Mouse (Mus musculus) heart, embryonic 12.5 days (tissue): ENCODE data around the gene Gm21985. TPM values are rescaled to one million over a fixed set of nuclear protein-coding genes. Genes with fewer than 3 reads are reported as not detected.
A peak's percentile ranks its signal among the peaks of the same experiment; 100 is the strongest.
"Not testable (repeated sequence)": the region's sequence is repeated elsewhere in the genome, so short reads cannot be mapped to it uniquely, and the experiment has no call there.

Source experiments
- ATAC-seq: fragments of 200-750 bp; cut with Nextera tagmentation; 2 replicates; pipeline ENCODE4 v1.8.0; 2017; ENCODE audit warnings: moderate TSS enrichment, moderate library complexity; ENCODE audit not compliant: insufficient number of reproducible peaks, low FRiP score
- H3K27ac ChIP-seq: fragments of 300-500 bp; sonication (generic); 2 replicates; pipeline ENCODE4 v1.5.1; 2016; ENCODE audit warnings: mild to moderate bottlenecking, moderate library complexity; ENCODE audit not compliant: poor library complexity, severe bottlenecking
- H3K27me3 ChIP-seq: fragments of 300-500 bp; sonication (generic); replicated peaks from 2 replicates; pipeline ENCODE4 v1.6.1; 2016; ENCODE audit warnings: mild to moderate bottlenecking, moderate library complexity
- H3K36me3 ChIP-seq: fragments of 300-500 bp; sonication (generic); 2 replicates; pipeline ENCODE4 v1.6.1; 2016; ENCODE audit warnings: mild to moderate bottlenecking, moderate library complexity
- H3K4me1 ChIP-seq: fragments of 300-500 bp; sonication (generic); replicated peaks from 2 replicates; pipeline ENCODE4 v1.6.1; 2016; ENCODE audit warnings: mild to moderate bottlenecking
- H3K4me2 ChIP-seq: fragments of 300-500 bp; sonication (generic); 2 replicates; pipeline ENCODE4 v1.6.1; 2016; ENCODE audit warnings: mild to moderate bottlenecking, moderate library complexity
- H3K4me3 ChIP-seq: fragments of 300-500 bp; sonication (generic); 2 replicates; pipeline ENCODE4 v1.5.1; 2016; ENCODE audit warnings: mild to moderate bottlenecking
- H3K9ac ChIP-seq: fragments of 300-500 bp; sonication (generic); 2 replicates; pipeline ENCODE4 v1.6.1; 2016; ENCODE audit warnings: mild to moderate bottlenecking, moderate library complexity
- H3K9me3 ChIP-seq: fragments of 300-500 bp; sonication (generic); replicated peaks from 2 replicates; pipeline ENCODE4 v1.6.1; 2016; ENCODE audit warnings: mild to moderate bottlenecking, moderate library complexity
- WGBS: fragments of 180-500 bp; shearing (Covaris S2); methylation state at CpG from one replicate; pipeline ENCODE4 v1.1.7; 2016; 5-methylcytosine and 5-hydroxymethylcytosine counted together
- polyA plus RNA-seq: library from polyadenylated mRNA; unstranded; fragments of >200 nt; fragmentation: Nextera tagmentation; extraction: Ambion mirVana; gene quantifications from 2 replicates; pipeline ENCODE4 v1.2.1, GENCODE M21; 2016

Gm21985 gene
- polyA plus RNA-seq, 1 experiment from 2014 or later, result not detected

GRCm38 (mm10) chr2:112265448-112266241 lies 469 bp upstream of the Gm21985 start, which contains the start of gene Slc12a6:
Gene Slc12a6 (plus strand): TSS chr2:112265825.
- ATAC-seq, result peak; percentile 95
- WGBS, result under 1% methylated on average over 85 of the region's 85 CpGs
- Histone ChIP-seq H3K9ac (peak within 1 kb of the TSS; percentile 91), H3K36me3 (no peaks in the 10 kb centered on the region), H3K4me3 (peak within 1 kb of the TSS; percentile 76), H3K27ac (peak within 1 kb of the TSS; percentile 95), H3K4me2 (peak within 1 kb of the TSS; percentile 89), H3K4me1 (peaks cover 31% of the 10 kb centered on the region), H3K9me3 (no peaks in the 10 kb centered on the region), H3K27me3 (no peaks in the 10 kb centered on the region)

DNA sequence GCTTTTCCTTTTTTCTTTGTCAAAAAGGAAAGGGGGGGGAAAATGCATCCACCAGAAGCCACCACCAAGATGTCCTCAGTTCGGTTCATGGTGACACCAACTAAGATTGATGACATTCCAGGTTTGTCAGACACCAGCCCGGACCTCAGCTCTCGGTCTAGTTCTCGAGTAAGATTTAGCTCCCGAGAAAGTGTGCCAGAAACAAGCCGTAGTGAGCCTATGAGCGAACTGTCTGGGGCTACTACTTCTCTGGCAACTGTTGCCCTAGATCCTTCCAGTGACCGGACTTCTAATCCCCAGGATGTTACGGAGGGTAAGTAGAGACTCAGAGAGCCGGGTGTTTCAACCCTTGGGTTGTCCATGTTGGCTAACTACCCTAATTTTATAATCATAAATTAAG lies 666 bp downstream of the Gm21985 start:
- whole genome bisulfite sequencing, result 35% methylated on average over 10 of the region's 10 CpGs
- no peaks in the 10 kb centered on the region for H3K36me3 ChIP-seq
- peaks cover 31% of the 10 kb centered on the region for H3K4me1 ChIP-seq
- peak overlapping the region; percentile 76 for H3K4me3 ChIP-seq
- ATAC-seq, result no peak
- H3K4me2 ChIP-seq, result peak overlapping the region; percentile 89
- no peaks in the 10 kb centered on the region for H3K9me3 ChIP-seq
- no peaks in the 10 kb centered on the region for H3K27me3 ChIP-seq
- peak overlapping the region; percentile 95 for H3K27ac ChIP-seq
- peak overlapping the region; percentile 91 for H3K9ac ChIP-seq

- peak overlapping the region; percentile 89 for H3K4me2 ChIP-seq
- no peaks in the 10 kb centered on the region for H3K27me3 ChIP-seq
- 0 out of 2 replicates have a peak overlapping the region, but pooled peaks have one; percentile 91 for H3K9ac ChIP-seq
- H3K4me1 ChIP-seq, result peaks cover 27% of the 10 kb centered on the region
- H3K4me3 ChIP-seq, result peak overlapping the region; percentile 76
- no peak for ATAC-seq
- H3K36me3 ChIP-seq, result no peaks in the 10 kb centered on the region
- no peak overlapping the region for H3K27ac ChIP-seq
- WGBS, result 56% methylated on average over 8 of the region's 8 CpGs
- no peaks in the 10 kb centered on the region for H3K9me3 ChIP-seq
These were observed 1.6 kb downstream of the Gm21985 start for GRCm38 (mm10) chr2:112267547-112268269.

GRCm38 (mm10) chr2:112270011-112270410 lies 3.9 kb downstream of the Gm21985 start:
- Histone ChIP-seq H3K9ac (no peak overlapping the region), H3K4me3 (no peak overlapping the region), H3K9me3 (no peaks in the 10 kb centered on the region), H3K27me3 (no peaks in the 10 kb centered on the region), H3K36me3 (peaks cover 5% of the 10 kb centered on the region; the same call in 1 of the 2 replicates), H3K4me2 (peak overlapping the region; percentile 36), H3K27ac (peak overlapping the region; percentile 47; the same call in 1 of the 2 replicates), H3K4me1 (peaks cover 19% of the 10 kb centered on the region)
- 60% methylated on average over 2 of the region's 2 CpGs for WGBS
- ATAC-seq, result no peak

- Histone ChIP-seq H3K27ac (no peak overlapping the region), H3K4me2 (no peak overlapping the region), H3K4me3 (no peak overlapping the region), H3K4me1 (peaks cover 15% of the 10 kb centered on the region), H3K27me3 (no peaks in the 10 kb centered on the region), H3K36me3 (peaks cover 5% of the 10 kb centered on the region; the same call in 1 of the 2 replicates), H3K9me3 (no peaks in the 10 kb centered on the region), H3K9ac (no peak overlapping the region)
- ATAC-seq, result no peak
- WGBS, result 59% methylated on average over 2 of the region's 2 CpGs
These were observed 6.8 kb downstream of the Gm21985 start for GRCm38 (mm10) chr2:112272909-112273308.

DNA sequence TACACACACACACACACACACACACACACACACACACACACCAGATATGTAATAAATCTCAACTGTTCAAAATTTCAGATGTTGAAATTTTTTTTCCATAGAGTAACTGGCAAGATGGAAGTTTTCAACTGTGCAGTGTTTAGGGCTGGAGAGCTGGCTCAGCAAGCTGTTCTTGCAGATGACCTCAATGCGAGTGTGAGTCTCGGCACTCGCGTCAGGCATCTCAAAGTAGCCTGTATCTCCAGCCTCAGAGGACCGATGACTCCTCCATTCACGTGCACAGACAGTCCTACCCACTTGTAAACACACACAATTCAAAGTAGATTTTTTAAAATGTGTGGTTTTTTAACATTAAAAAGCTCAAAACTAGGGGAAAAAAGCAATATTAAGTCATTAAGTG lies 7.4 kb downstream of the Gm21985 start:
- Histone ChIP-seq H3K27me3 (no peaks in the 10 kb centered on the region), H3K4me2 (no peak overlapping the region), H3K9me3 (no peaks in the 10 kb centered on the region), H3K4me1 (peaks cover 12% of the 10 kb centered on the region), H3K36me3 (peaks cover 5% of the 10 kb centered on the region; the same call in 1 of the 2 replicates), H3K9ac (no peak overlapping the region), H3K27ac (no peak overlapping the region), H3K4me3 (no peak overlapping the region)
- ATAC-seq, result no peak
- WGBS, result 81% methylated on average over 6 of the region's 6 CpGs

DNA sequence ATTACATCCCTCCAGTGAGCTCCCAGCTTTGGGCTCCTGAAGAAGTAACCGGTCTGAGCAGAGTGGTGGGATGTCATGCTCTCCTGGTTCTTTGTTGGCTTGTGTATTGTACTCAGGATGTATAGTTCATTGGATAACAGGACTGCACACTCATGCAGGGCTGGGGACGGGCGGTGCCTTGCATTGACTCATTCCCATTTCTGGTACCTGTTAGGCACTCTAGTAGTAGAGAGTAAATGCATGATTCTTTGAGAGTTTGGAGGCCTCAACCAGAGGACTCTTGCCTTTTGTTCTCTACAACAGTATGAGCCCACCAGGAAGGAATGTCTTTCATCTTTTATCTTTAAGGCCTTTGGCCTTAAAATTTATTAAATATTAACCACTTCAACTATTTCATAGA lies 10.8 kb downstream of the Gm21985 start:
- no peak for ATAC-seq
- whole genome bisulfite sequencing, result 96% methylated on average over 3 of the region's 3 CpGs
- H3K27ac ChIP-seq, result no peak overlapping the region

DNA sequence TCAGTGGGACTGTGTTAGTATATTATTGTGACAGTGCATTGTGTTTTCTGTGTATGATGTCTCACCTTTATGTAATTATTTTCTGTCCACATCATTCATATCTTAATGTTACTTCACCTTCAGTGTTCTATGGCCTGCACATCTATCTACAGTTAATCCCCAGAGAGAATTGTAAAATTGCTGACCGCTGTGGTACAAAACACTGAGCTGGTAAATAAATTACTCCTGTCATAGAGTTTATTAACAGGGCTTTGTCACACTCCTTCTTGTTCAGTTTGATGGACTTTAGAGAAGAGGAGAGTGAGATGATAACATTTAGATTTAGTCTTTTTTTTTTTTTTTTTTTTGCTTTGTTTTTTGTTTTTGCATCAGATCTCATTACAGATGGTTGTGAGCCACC lies 16.7 kb downstream of the Gm21985 start:
- Histone ChIP-seq H3K4me3 (no peak overlapping the region), H3K36me3 (no peaks in the 10 kb centered on the region), H3K27ac (no peak overlapping the region), H3K4me1 (no peaks in the 10 kb centered on the region; the same call in 1 of the 2 replicates), H3K9me3 (no peaks in the 10 kb centered on the region), H3K27me3 (no peaks in the 10 kb centered on the region), H3K9ac (no peak overlapping the region), H3K4me2 (no peak overlapping the region)
- no peak for ATAC-seq
- 98% methylated on average over 1 of the region's 1 CpGs for WGBS

More for the DNA sequence above, 10.8 kb downstream of the Gm21985 start:
- Histone ChIP-seq H3K9me3 (no peaks in the 10 kb centered on the region), H3K36me3 (peaks cover 5% of the 10 kb centered on the region; the same call in 1 of the 2 replicates), H3K27me3 (no peaks in the 10 kb centered on the region), H3K4me2 (no peak overlapping the region), H3K9ac (no peak overlapping the region), H3K4me3 (no peak overlapping the region), H3K4me1 (peaks cover 3% of the 10 kb centered on the region)

DNA sequence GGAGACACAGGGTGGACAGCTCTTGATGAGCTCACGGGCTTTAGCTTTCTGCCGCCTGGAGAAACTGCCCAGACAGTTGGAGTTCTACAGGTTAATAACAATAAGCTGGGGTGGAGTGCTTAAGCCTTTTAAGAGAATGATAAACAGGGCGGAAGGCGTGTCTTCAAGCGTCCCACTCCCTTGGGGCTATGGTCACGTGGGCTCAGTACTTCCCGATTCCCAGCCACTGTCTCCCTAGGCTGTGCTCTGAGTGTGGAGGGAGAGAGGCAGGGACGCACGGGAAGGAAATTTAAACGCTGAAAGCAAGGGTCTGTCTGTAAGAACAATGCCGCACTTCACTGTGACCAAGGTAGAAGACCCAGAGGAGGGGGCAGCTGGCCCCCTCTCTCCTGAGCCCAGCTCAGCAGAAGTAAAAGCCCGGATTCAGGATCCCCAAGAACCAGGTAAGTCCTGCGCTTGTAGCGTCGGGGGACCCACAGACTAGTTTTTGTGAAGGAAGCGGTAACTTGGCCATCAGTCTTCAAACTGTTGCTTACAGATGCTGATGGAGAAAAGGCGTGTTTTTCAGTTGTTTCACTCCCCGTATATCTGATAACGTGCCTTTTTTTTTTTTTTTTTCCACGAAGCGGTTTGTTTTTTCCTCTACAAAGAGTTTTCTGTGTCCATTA lies 18.4 kb downstream of the Gm21985 start:
- H3K9me3 ChIP-seq, result no peaks in the 10 kb centered on the region
- peak overlapping the region; percentile 33; the same call in 1 of the 2 replicates for H3K27ac ChIP-seq
- H3K4me1 ChIP-seq, result peaks cover 4% of the 10 kb centered on the region; the same call in 1 of the 2 replicates
- 1% methylated on average over 21 of the region's 21 CpGs for WGBS
- H3K4me2 ChIP-seq, result peak overlapping the region; percentile 97
- peak overlapping the region; percentile 81 for H3K4me3 ChIP-seq
- peak overlapping the region; percentile 81 for H3K9ac ChIP-seq
- no peaks in the 10 kb centered on the region for H3K36me3 ChIP-seq
- ATAC-seq, result peak; percentile 96
- H3K27me3 ChIP-seq, result no peaks in the 10 kb centered on the region

GRCm38 (mm10) chr2:112285031-112285390 lies 18.9 kb downstream of the Gm21985 start:
- peak overlapping the region; percentile 81 for H3K4me3 ChIP-seq

GRCm38 (mm10) chr2:112286062-112286461 lies 19.9 kb downstream of the Gm21985 start:
- ATAC-seq, H3K4me2 ChIP-seq, H3K36me3 ChIP-seq, H3K9me3 ChIP-seq, H3K4me1 ChIP-seq, H3K9ac ChIP-seq, H3K4me3 ChIP-seq, H3K27me3 ChIP-seq, H3K27ac ChIP-seq: not testable (repeated sequence)
- 89% methylated on average over 1 of the region's 1 CpGs for WGBS

More at GRCm38 (mm10) chr2:112285031-112285390, 18.9 kb downstream of the Gm21985 start:
- peaks cover 5% of the 10 kb centered on the region; the same call in 1 of the 2 replicates for H3K4me1 ChIP-seq
- no peak overlapping the region for H3K27ac ChIP-seq
- H3K9ac ChIP-seq, result peak overlapping the region; percentile 81; the same call in 1 of the 2 replicates
- peak overlapping the region; percentile 97 for H3K4me2 ChIP-seq
- H3K36me3 ChIP-seq, result no peaks in the 10 kb centered on the region
- no peak for ATAC-seq
- no peaks in the 10 kb centered on the region for H3K27me3 ChIP-seq
- no peaks in the 10 kb centered on the region for H3K9me3 ChIP-seq
- 65% methylated on average over 6 of the region's 6 CpGs for WGBS
